Mouse (Mus musculus) retina, adult 2 months (tissue): Measurements from ENCODE around the gene Rbl1.
"Not testable (repeated sequence)": the region's sequence is repeated elsewhere in the genome, so short reads cannot be mapped to it uniquely, and the experiment has no call there.

Experiments
- DNase-seq: peaks from one replicate; pipeline ENCODE4 v3.0.0-alpha.2; 2012; ENCODE audit warnings: low read depth, low spot score

Gene Rbl1

DNA sequence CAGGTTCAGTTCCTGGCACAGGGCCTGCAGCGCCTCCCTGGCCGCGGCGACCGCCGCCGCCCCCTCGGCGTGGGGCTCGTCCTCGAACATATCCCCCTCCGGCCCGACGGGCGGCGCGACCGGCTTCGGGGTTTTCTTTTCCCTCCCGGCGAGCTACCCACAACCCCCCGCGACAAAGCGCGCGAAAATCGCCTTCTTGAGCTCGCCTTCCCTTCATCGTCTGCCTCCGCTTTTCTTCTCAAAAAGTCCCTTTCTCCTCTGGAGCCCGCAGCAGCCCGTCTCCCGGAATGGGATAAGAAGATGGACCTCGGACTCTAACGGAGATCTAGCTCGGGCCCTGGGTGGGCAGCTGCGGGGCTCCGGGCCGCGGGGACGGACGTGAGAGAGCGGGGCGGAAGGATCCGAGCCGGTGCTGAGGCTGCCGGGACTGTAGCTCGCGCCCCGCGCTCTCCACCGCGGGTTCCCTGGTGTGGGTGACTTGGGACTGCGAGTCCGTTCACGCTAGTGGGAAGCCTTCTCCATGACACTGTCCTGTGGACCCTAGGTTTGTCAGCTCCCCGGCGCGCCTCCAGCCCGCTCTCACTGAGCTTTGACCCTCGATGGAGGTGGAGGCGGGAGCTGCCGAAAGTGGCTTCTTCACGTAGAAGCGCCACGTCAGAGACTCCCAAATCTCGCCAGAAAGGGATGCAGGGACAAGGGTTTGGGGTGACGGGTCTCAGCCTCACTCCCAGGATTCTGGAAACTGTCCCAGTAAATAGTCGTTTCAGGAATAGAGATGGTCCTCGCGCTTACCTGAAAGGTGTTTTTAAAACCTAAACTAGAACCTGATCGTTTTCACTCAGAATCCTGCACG is at the start of gene Rbl1:
TSS of gene Rbl1 (minus strand) at position 169 of the 853 bp plus-strand sequence.
- DNase-seq, result peak; percentile 88

- no peak for DNase-seq
Measured at GRCm38 (mm10) chr2:157248111-157248510, 43.8 kb upstream of the Rbl1 start.

GRCm38 (mm10) chr2:157245603-157246002 is 41.3 kb upstream of the Rbl1 start:
- DNase-seq, result no peak

DNA sequence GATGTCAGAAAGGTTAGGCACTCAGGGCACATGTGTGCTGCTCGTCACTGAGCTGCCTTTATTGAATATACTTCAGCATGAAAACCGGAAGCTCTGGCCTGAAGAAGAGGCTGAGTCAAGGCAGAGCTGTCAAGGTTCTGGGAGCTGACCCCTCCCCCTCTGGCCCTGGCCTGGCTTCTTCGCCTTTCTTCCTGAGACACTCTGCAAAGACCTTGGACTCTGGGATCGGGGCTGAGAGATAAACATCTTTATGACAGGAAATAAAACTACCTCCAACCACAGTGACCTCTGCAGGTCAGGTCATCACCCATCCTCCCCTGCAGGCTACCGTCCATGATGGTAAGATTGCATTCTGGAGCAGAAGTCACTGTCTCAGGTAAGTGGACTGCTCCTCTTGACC is 40.7 kb upstream of the Rbl1 start:
- DNase-seq, result no peak

DNA sequence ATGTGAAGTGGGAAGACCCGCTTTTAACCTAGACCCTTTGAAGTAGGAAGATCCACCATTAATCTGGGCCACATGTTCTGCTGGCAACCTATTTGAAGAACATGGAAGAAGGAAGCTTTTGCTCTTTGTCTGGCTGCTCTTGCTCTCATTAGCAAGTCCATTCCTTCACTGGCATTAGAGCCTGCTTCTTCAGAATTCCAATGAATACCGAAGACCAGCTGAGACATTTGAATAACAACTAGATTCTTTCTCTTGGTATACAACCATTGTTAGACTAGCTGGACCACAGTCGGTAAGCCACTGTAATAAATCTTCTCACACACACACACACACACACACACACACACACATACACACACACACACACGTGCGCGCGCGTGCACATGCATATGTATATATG is 31.6 kb upstream of the Rbl1 start:
- no peak for DNase-seq

GRCm38 (mm10) chr2:157221916-157222315 is 17.6 kb upstream of the Rbl1 start:
- not testable (repeated sequence) for DNase-seq

DNA sequence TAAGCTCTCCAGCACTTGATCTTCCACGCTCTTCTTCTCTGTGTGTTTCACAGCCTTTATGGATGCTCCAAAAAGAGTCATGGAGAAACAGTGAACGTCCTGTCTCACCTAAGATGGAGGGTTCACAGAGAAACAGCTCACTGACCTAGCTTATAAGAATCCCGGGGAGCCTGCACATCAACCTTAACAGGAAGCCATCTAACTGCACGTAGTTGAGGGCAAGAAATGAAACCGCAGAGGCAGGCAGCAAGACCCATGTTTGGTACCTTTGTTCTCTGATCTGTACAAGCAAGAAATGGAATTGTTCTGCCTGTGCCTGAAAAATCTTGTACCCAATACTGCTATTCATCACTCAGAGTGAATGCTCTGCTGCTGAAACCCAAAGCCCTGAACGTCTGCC is 15.8 kb upstream of the Rbl1 start:
- DNase-seq, result no peak

- DNase-seq, result no peak
Measured at GRCm38 (mm10) chr2:157211731-157212130, 7.4 kb upstream of the Rbl1 start.

- DNase-seq, result no peak
Measured at GRCm38 (mm10) chr2:157203459-157204365, 622 bp downstream of the Rbl1 start.

DNA sequence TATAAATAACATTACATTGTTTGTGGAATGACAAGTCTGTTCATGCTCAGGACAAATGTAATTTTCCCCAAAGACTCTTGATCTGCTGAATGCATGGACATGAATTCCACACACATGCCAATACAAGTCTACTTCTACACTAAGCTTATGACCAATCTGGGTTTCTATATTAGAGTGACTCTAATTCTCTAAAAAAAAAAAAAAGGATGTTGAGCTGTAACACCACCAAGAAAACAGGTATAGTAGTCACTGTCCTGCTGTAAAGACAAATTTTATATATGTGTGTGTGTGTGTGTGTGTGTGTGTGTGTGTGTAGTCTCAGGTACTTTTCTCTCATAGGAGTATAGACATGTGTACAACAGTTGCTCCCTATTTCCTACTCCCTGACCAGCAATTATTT is 1.3 kb downstream of the Rbl1 start:
- DNase-seq, result no peak

- no peak for DNase-seq
Measured at GRCm38 (mm10) chr2:157202361-157202760, 2.0 kb downstream of the Rbl1 start.

DNA sequence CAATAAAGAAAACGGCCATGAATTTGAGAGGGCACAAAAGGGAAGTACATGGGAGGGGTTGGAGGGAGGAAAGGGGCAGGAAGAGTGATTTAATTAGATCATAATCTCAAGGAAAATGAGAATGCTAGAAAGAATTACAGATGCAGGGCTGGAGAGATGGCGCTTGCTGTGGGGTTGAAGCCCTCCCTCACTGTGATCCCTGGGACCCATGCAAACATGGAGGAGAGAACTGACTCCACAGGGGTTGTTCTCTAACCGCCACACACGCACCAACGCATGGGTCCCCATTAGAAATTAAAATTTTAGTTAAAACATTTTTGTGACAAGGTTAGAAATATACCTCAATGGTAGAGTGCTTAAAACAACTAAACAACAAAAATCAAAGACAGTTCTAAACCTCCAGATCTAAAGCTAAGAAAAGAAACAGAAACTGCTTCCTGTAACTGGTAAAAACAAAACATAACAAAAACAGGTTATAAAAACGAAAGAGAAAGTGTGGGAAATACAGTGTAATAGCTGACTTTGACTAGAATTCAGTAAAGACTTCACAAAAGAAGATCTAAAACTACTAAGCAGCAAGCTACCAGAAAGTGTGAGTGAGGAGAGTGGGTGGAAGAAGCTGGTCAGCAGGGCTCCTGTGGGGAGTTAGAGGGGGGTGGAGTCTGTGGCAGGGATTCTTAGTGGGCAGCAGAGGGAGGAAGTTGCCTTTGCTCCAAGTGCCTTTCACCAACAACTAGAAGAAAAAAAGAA is 3.1 kb downstream of the Rbl1 start:
- DNase-seq, result no peak

DNA sequence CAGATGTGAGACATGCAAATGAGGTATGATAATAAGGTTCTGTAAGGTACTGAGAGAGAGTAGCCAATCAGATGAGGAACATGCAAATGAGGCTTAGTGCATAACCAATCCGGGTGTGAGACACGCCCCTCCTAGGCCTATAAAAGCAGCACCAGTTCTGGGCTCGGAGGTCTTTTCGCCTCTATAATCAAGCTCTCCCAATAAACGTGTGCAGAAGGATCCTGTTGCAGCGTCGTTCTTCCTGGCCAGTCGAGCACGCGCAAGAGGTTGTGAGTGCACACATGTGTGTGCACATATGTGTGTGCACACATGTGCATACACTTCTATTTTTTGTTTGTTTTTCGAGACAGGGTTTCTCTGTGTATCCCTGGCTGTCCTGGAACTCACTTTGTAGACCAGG is 5.9 kb downstream of the Rbl1 start:
- not testable (repeated sequence) for DNase-seq

DNA sequence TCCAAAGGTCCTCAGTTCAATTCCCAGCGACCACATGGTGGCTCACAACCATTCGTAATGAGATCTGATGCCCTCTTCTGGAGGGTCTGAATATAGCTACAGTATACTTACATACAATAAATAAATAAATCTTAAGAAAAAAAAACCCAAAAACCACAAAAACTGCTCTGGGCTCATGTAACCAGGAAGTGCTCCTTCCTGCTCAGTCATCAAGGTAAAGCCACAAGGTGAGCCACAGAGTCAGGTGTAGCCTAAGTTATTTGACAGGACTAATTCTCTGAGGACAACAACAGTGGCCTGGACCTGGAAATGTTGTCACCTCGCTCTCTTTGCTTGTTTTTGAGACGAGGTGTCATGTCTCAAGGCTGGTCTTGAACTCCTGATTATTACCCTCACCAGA is 13.7 kb downstream of the Rbl1 start:
- DNase-seq, result no peak

GRCm38 (mm10) chr2:157187223-157187622 is 17.1 kb downstream of the Rbl1 start:
- DNase-seq, result no peak

- no peak for DNase-seq
Measured at GRCm38 (mm10) chr2:157186504-157186903, 17.8 kb downstream of the Rbl1 start.

GRCm38 (mm10) chr2:157185022-157185660 is 19.2 kb downstream of the Rbl1 start:
- DNase-seq, result no peak

- no peak for DNase-seq
Measured at GRCm38 (mm10) chr2:157178167-157178566, 26.2 kb downstream of the Rbl1 start.

- no peak for DNase-seq
Measured at GRCm38 (mm10) chr2:157176248-157176647, 28.1 kb downstream of the Rbl1 start.

DNA sequence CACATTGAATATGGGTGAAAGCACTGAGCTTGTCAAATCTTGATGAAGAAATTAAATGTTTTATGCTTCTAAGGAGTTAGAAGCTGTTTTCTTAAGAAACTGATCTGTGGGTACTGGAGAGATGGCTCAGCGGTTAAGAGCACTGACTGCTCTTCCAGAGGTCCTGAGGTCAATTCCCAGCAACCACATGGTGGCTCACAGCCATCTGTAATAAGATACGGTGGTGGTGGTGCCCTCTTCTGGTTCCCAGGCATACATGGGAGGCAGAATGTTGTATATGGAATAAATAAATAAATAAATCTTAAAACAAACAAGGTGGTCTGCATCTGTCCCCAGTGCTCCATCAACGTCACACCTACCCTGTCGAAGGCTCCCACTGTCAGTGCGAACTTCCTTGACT is 29.9 kb downstream of the Rbl1 start:
- no peak for DNase-seq

- no peak for DNase-seq
Measured at GRCm38 (mm10) chr2:157173555-157173954, 30.8 kb downstream of the Rbl1 start.
